Mouse (Mus musculus): ENCODE data around the gene Rapgef2. TPM values are rescaled to one million over a fixed set of nuclear protein-coding genes. Genes with fewer than 3 reads are reported as not detected.

The Rapgef2 gene
- polyA plus RNA-seq, 1 experiment from 2014 or later, result 7.3 TPM

DNA sequence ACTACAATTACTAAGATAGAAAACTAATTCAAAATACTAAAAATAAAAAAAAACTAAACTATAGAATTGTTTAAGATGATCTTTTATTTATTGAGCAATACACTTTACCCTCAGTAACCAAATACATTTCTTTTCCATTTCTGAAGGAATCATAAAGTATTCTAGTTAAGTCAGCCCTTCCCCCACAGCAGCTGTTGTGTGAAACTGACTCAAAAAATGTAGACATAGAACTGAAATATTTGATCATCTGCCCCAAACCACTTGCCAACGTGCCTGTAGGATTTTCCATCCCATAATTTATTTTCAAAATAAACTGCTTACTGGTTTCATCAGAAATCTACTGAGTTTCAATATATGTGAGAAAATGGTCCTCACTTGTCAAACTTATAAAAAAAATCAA lies 36.4 kb downstream of the Rapgef2 start:
- no peak for ATAC-seq (ENCODE audit: insufficient number of reproducible peaks, low FRiP score, low TSS enrichment, low read depth)

DNA sequence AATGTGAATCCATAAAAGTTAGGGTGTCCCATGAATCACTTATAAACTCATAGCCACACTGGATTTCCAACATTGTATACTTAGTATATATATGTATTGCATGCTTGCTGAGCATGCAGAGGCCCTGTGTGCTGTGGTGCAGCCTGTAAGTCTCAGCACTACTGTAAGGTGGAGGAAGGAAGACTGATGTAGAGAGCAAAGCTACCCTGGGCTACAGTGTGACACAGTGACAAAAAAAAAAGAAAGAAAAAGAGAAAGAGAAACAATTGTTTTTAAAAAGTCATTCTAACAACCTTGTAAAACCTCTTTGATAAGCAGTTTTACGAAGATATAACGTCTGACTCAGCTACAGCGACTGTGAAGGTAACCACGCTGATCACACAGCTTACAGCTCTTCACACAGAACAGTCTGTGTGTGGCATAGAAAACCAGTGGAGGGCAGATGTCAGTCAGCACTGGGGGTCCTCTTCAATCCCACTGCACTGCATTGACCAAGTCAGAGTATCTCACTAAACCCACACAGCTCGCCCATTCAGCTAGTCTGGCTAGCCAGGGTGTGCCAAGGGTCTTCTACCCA lies 37.6 kb downstream of the Rapgef2 start:
- Histone ChIP-seq H3K36me3 (no peaks in the 10 kb centered on the region), H3K4me3 (replicated peaks) (no peak overlapping the region), H3K9ac (no peak overlapping the region), H3K4me1 (peaks cover 36% of the 10 kb centered on the region), H3K27me3 (no peaks in the 10 kb centered on the region), H3K9me3 (replicated peaks) (no peaks in the 10 kb centered on the region), H3K4me2 (replicated peaks) (no peak overlapping the region), H3K27ac (replicated peaks) (no peak overlapping the region)
- 83% methylated on average over 5 of the region's 5 CpGs for WGBS
- no peak for ATAC-seq (ENCODE audit: insufficient number of reproducible peaks, low FRiP score, low TSS enrichment, low read depth)

More for the DNA sequence above, 36.4 kb downstream of the Rapgef2 start:
- no peak overlapping the region for H3K4me2 ChIP-seq (replicated peaks)
- H3K9me3 ChIP-seq (replicated peaks), result no peaks in the 10 kb centered on the region
- no peak overlapping the region for H3K9ac ChIP-seq
- H3K4me1 ChIP-seq, result peaks cover 28% of the 10 kb centered on the region
- no peaks in the 10 kb centered on the region for H3K27me3 ChIP-seq
- H3K36me3 ChIP-seq, result no peaks in the 10 kb centered on the region
- 24% methylated on average over 1 of the region's 1 CpGs for WGBS
- H3K4me3 ChIP-seq (replicated peaks), result no peak overlapping the region
- H3K27ac ChIP-seq (replicated peaks), result no peak overlapping the region

GRCm38 (mm10) chr3:79248208-79248607 lies 38.1 kb downstream of the Rapgef2 start:
- H3K9me3 ChIP-seq (replicated peaks), result no peaks in the 10 kb centered on the region
- H3K36me3 ChIP-seq, result no peaks in the 10 kb centered on the region
- H3K27me3 ChIP-seq, result no peaks in the 10 kb centered on the region
- H3K4me1 ChIP-seq, result peaks cover 33% of the 10 kb centered on the region
- H3K4me2 ChIP-seq (replicated peaks), result no peak overlapping the region
- no peak overlapping the region for H3K9ac ChIP-seq
- 69% methylated on average over 11 of the region's 11 CpGs for WGBS
- H3K27ac ChIP-seq (replicated peaks), result no peak overlapping the region
- no peak for ATAC-seq (ENCODE audit: insufficient number of reproducible peaks, low FRiP score, low TSS enrichment, low read depth)
- no peak overlapping the region for H3K4me3 ChIP-seq (replicated peaks)

DNA sequence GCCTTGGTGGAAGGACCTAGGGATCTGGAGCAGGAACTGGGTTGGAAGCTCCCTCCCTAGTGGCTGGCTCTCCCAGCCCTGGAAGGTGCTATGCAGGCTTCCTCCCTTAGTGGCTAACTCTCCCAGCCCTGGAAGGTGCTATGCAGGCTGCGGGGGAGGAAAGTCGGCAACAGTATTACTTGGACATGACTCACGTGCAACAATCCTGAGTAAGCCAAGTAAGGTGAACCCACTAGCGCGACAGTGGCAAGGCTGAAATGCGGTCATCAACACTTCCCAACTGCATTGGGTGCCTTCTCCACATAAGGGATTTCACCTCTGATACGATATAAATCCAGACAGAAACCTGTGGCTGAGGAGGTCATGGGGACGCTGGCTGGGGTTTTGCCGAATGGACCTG lies 42.0 kb downstream of the Rapgef2 start:
- Histone ChIP-seq H3K27ac (replicated peaks) (no peak overlapping the region), H3K27me3 (no peaks in the 10 kb centered on the region), H3K9me3 (replicated peaks) (no peaks in the 10 kb centered on the region), H3K4me3 (replicated peaks) (no peak overlapping the region), H3K4me2 (replicated peaks) (no peak overlapping the region), H3K9ac (no peak overlapping the region), H3K36me3 (no peaks in the 10 kb centered on the region), H3K4me1 (peaks cover 28% of the 10 kb centered on the region)
- ATAC-seq (ENCODE audit: insufficient number of reproducible peaks, low FRiP score, low TSS enrichment, low read depth), result no peak
- 65% methylated on average over 9 of the region's 9 CpGs for WGBS

DNA sequence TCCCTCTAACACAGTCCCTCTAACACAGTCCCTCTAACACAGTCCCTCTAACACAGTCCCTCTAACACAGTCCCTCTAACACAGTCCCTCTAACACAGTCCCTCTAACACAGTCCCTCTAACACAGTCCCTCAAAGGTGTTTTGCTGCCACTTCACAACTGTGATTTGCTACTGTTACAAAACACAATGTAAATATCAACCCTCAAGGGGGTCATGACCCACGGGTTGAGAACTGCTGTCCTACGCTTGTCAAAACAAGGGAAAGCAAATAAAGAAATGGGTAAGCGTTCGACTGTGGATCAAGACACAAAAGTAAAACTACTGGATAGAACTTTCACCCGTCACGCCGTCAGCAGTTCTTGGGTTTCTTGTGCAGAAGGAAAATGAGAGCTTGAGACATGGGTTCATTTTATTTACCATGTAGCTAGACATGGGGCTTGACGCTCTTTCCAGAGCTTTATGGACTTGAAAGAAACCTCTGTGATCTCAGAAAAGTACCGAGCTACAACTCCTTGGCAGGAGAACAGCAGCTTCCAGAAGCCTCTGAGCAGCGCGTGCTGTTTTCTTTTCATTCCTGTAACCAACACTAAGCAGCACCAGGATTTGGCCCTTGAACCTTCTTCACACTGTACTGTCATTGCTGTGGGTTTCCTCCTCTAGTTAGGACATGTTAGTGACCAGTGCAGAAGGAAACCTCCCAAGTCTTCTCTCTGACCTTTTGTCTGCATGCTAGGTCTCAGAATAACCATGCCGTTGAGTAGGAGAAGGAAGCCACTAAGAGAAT lies 43.2 kb downstream of the Rapgef2 start:
- H3K4me2 ChIP-seq (replicated peaks), result no peak overlapping the region
- peaks cover 31% of the 10 kb centered on the region for H3K4me1 ChIP-seq
- no peaks in the 10 kb centered on the region for H3K36me3 ChIP-seq
- H3K9ac ChIP-seq, result no peak overlapping the region
- 67% methylated on average over 12 of the region's 12 CpGs for WGBS
- no peak overlapping the region for H3K27ac ChIP-seq (replicated peaks)
- no peak overlapping the region for H3K4me3 ChIP-seq (replicated peaks)
- no peaks in the 10 kb centered on the region for H3K27me3 ChIP-seq
- ATAC-seq (ENCODE audit: insufficient number of reproducible peaks, low FRiP score, low TSS enrichment, low read depth), result no peak
- H3K9me3 ChIP-seq (replicated peaks), result no peaks in the 10 kb centered on the region

- peaks cover 31% of the 10 kb centered on the region for H3K4me1 ChIP-seq
- no peak overlapping the region for H3K4me3 ChIP-seq (replicated peaks)
- H3K9ac ChIP-seq, result no peak overlapping the region
- WGBS, result 46% methylated on average over 8 of the region's 8 CpGs
- H3K27ac ChIP-seq (replicated peaks), result no peak overlapping the region
- no peaks in the 10 kb centered on the region for H3K27me3 ChIP-seq
- H3K9me3 ChIP-seq (replicated peaks), result no peaks in the 10 kb centered on the region
- no peaks in the 10 kb centered on the region for H3K36me3 ChIP-seq
- ATAC-seq (ENCODE audit: insufficient number of reproducible peaks, low FRiP score, low TSS enrichment, low read depth), result no peak
- H3K4me2 ChIP-seq (replicated peaks), result no peak overlapping the region
These were observed 44.0 kb downstream of the Rapgef2 start for GRCm38 (mm10) chr3:79242298-79242697.

GRCm38 (mm10) chr3:79239066-79239462 lies 47.3 kb downstream of the Rapgef2 start:
- Histone ChIP-seq H3K36me3 (no peaks in the 10 kb centered on the region), H3K27ac (replicated peaks) (no peak overlapping the region), H3K4me1 (peaks cover 33% of the 10 kb centered on the region), H3K9me3 (replicated peaks) (no peaks in the 10 kb centered on the region), H3K27me3 (no peaks in the 10 kb centered on the region), H3K4me3 (replicated peaks) (no peak overlapping the region), H3K4me2 (replicated peaks) (no peak overlapping the region), H3K9ac (no peak overlapping the region)
- WGBS, result 89% methylated on average over 6 of the region's 6 CpGs
- ATAC-seq (ENCODE audit: insufficient number of reproducible peaks, low FRiP score, low TSS enrichment, low read depth), result no peak

- ATAC-seq (ENCODE audit: insufficient number of reproducible peaks, low FRiP score, low TSS enrichment, low read depth), result no peak
- H3K27me3 ChIP-seq, result no peaks in the 10 kb centered on the region
- H3K36me3 ChIP-seq, result no peaks in the 10 kb centered on the region
- peaks cover 38% of the 10 kb centered on the region for H3K4me1 ChIP-seq
- no peak overlapping the region for H3K4me3 ChIP-seq (replicated peaks)
- no peak overlapping the region for H3K27ac ChIP-seq (replicated peaks)
- no peak overlapping the region for H3K9ac ChIP-seq
- H3K9me3 ChIP-seq (replicated peaks), result no peaks in the 10 kb centered on the region
- 68% methylated on average over 4 of the region's 4 CpGs for WGBS
- H3K4me2 ChIP-seq (replicated peaks), result no peak overlapping the region
These were observed 47.8 kb downstream of the Rapgef2 start for GRCm38 (mm10) chr3:79238456-79239065.

DNA sequence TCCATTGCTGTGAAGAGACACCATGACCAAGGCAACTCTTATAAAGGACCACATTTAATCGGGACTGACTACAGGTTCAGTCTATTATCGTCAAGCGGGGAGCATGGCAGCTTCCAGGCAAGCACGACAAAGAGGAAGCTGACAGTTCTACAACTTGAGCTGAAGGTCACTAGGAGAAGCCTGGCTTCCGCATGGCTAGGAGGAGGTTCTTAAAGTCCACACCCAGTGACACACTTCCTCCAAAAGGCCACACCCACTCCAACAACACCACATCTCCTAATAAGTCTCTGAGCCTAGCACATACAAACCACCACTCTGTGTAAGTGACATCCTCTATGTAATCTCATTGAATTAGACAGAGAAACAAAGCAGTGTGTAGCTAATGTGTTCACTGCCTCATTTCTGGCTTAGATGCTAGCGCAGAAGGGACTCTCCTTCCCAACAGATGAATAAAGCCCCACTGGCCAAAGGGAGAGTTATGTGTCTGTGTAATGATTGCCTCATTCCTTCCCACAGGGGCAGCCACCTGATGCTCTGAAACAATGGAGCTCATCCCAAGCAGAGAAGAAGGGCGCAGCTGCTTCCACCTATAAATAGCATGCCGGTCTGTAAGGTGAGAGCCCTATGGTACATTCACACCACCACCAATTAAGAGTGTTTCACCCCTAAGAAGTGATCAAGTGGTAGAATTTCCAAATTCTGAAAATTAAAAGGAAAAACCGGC lies 48.5 kb downstream of the Rapgef2 start:
- H3K9ac ChIP-seq, result no peak overlapping the region
- peak; percentile 66; the same call in 1 of the 2 replicates for ATAC-seq (ENCODE audit: insufficient number of reproducible peaks, low FRiP score, low TSS enrichment, low read depth)
- no peak overlapping the region for H3K4me2 ChIP-seq (replicated peaks)
- no peak overlapping the region for H3K27ac ChIP-seq (replicated peaks)
- no peak overlapping the region for H3K4me3 ChIP-seq (replicated peaks)
- WGBS, result 82% methylated on average over 9 of the region's 9 CpGs
- no peaks in the 10 kb centered on the region for H3K9me3 ChIP-seq (replicated peaks)
- H3K36me3 ChIP-seq, result no peaks in the 10 kb centered on the region
- no peaks in the 10 kb centered on the region for H3K27me3 ChIP-seq
- H3K4me1 ChIP-seq, result peaks cover 36% of the 10 kb centered on the region

DNA sequence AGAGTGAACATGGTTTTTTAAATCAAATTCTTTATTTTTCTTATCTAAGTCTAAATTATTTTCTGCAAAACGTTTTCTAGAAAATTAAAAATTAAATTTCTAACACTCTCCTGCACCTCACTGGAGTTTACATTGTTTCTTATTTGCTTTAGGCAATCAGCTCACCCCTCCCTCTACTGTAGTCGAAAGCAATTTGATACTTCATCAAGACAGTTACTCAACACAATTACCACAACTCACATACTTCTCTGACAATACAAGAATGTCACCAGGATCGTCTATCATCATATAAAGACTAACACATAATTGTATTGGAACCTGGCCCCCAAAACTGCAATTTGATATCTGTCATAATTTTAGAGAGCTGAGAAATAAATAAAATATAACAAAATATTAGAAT lies 51.8 kb downstream of the Rapgef2 start:
- Histone ChIP-seq H3K27ac (replicated peaks) (no peak overlapping the region), H3K9me3 (replicated peaks) (no peaks in the 10 kb centered on the region), H3K4me1 (peaks cover 40% of the 10 kb centered on the region), H3K9ac (no peak overlapping the region), H3K27me3 (no peaks in the 10 kb centered on the region), H3K4me3 (replicated peaks) (no peak overlapping the region), H3K4me2 (replicated peaks) (no peak overlapping the region), H3K36me3 (no peaks in the 10 kb centered on the region)
- WGBS, result 33% methylated on average over 3 of the region's 3 CpGs
- ATAC-seq (ENCODE audit: insufficient number of reproducible peaks, low FRiP score, low TSS enrichment, low read depth), result no peak
